Mouse (Mus musculus) C2C12 (cell line): ENCODE data around the gene 2900011O08Rik.

Source experiments
- CEBPB ChIP-seq: IDR thresholded peaks from one replicate; pipeline ENCODE4 v1.6.1; 2011; ENCODE audit warnings: low read depth, mild to moderate bottlenecking, control low read depth, moderate library complexity
- CTCF ChIP-seq: IDR thresholded peaks from one replicate; pipeline ENCODE4 v1.5.1; 2011; ENCODE audit not compliant: control insufficient read depth, insufficient read depth, insufficient read length
- FOSL1 ChIP-seq: IDR thresholded peaks from one replicate; pipeline ENCODE4 v1.8.0; 2011; ENCODE audit warnings: mild to moderate bottlenecking, low read length; ENCODE audit not compliant: poor library complexity, insufficient read depth, severe bottlenecking
- MAX ChIP-seq: IDR thresholded peaks from one replicate; pipeline ENCODE4 v1.6.1; 2011; ENCODE audit warnings: mild to moderate bottlenecking, control low read depth
- MYOD1 ChIP-seq: IDR thresholded peaks from one replicate; pipeline ENCODE4 v1.6.1; 2011; ENCODE audit warnings: low read depth; ENCODE audit not compliant: control insufficient read depth, insufficient read length
- MYOG ChIP-seq: IDR thresholded peaks from one replicate; pipeline ENCODE4 v1.6.1; 2011; ENCODE audit not compliant: control insufficient read depth, insufficient read length; ENCODE audit errors: extremely low read depth
- USF1 ChIP-seq: IDR thresholded peaks from one replicate; pipeline ENCODE4 v1.6.1; 2011; ENCODE audit warnings: low read depth, mild to moderate bottlenecking, control low read depth, moderate library complexity

DNA sequence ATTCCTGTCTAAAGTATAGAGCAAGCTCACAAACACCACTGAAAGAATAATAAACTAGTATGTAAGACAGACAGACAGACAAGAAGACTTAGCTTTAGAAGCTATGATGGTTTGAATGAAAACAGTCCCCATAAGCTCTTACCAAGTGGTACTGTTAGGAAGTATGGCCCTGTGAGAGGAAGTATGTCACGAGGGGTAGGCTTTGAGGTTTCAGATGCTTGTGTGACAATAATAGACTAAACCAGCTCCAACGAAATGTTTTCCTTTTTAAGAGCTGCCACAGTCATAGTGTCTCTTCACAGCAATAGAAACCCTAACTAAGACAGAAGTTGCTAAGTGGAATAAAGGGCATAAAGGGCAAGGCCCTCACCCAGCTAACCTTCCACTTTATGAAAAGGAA is 148.6 kb downstream of the 2900011O08Rik start:
- TF ChIP-seq CTCF (no peak), MYOG (no peak), MAX (no peak), USF1 (no peak), MYOD1 (no peak), CEBPB (no peak), FOSL1 (no peak)
